Mouse (Mus musculus) forebrain, embryonic 15.5 days (tissue): ENCODE data around the gene Scnn1g. TPM values are rescaled to one million over a fixed set of nuclear protein-coding genes. Genes with fewer than 3 reads are reported as not detected.

Source experiments
- ATAC-seq: fragments of 200-750 bp; cut with Nextera tagmentation; replicated peaks from 2 replicates; pipeline ENCODE4 v1.8.0; 2017; ENCODE audit warnings: mild to moderate bottlenecking, moderate TSS enrichment, moderate library complexity
- H3K27ac ChIP-seq: fragments of 300-500 bp; sonication (generic); replicated peaks from 2 replicates; pipeline ENCODE4 v1.5.1; 2015; ENCODE audit warnings: mild to moderate bottlenecking, inconsistent platforms
- H3K27me3 ChIP-seq: fragments of 300-500 bp; sonication (generic); 2 replicates; pipeline ENCODE4 v1.6.1; 2015; ENCODE audit warnings: inconsistent platforms
- H3K36me3 ChIP-seq: fragments of 300-500 bp; sonication (generic); 2 replicates; pipeline ENCODE4 v1.6.1; 2015; ENCODE audit warnings: mild to moderate bottlenecking, inconsistent platforms
- H3K4me1 ChIP-seq: fragments of 300-500 bp; sonication (generic); 2 replicates; pipeline ENCODE4 v1.6.1; 2015; ENCODE audit warnings: inconsistent platforms
- H3K4me2 ChIP-seq: fragments of 300-500 bp; sonication (generic); replicated peaks from 2 replicates; pipeline ENCODE4 v1.6.1; 2015; ENCODE audit warnings: mild to moderate bottlenecking, inconsistent platforms
- H3K4me3 ChIP-seq: fragments of 300-500 bp; sonication (generic); 2 replicates; pipeline ENCODE4 v1.5.1; 2015; ENCODE audit warnings: mild to moderate bottlenecking, inconsistent platforms
- H3K9ac ChIP-seq: fragments of 300-500 bp; sonication (generic); replicated peaks from 2 replicates; pipeline ENCODE4 v1.6.1; 2015; ENCODE audit warnings: mild to moderate bottlenecking, inconsistent platforms
- H3K9me3 ChIP-seq: fragments of 300-500 bp; sonication (generic); 2 replicates; pipeline ENCODE4 v1.6.1; 2016; ENCODE audit warnings: inconsistent platforms
- WGBS: fragments of 180-500 bp; shearing (Covaris S2); methylation state at CpG from one replicate; pipeline ENCODE4 v1.1.7; 2015; ENCODE audit warnings: mixed read lengths; 5-methylcytosine and 5-hydroxymethylcytosine counted together
- polyA plus RNA-seq: library from polyadenylated mRNA; unstranded; fragments of >200 nt; fragmentation: Nextera tagmentation; extraction: Ambion mirVana; gene quantifications from 2 replicates; pipeline ENCODE4 v1.2.1, GENCODE M21; 2015

Scnn1g gene
- not detected in 2 replicates for polyA plus RNA-seq

DNA sequence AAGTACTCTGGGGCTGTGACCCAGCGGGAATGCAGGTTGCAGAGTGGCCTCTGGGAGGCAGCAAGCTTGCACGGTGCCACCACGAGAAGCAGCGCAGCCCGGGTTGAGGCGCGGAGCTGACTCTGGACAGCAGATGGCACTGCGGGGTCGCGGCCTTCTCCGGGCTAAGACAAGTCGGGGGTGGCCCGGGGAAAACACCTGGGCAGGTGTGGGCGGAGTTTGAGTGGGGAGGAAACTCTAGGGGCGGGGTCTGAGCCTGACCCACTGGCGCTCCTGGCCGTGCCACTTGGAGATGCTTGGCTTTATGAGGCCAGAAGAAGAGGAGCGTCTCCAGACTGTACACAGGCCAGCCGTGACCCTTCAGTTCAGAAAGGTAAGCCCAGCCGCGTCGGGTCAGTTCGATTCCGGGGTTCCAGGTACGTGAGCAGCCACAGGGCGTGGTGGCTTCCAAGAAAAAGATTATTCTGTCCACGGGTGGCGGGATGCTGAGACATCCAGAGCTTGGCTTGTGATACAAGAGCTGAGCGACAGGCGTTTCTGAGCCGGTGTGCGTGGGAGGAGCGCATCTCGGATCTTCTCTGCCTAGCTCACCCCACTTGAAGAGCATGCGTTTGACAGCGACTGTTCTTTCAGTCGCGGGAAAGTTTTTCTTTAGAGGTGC is at the start of gene Scnn1g:
Gene Scnn1g, plus strand, starts transcription at position 309 of the 661 bp plus-strand sequence.
- H3K4me2 ChIP-seq, result peak within 1 kb of the TSS; percentile 88
- peak within 1 kb of the TSS; percentile 43 for H3K4me3 ChIP-seq
- H3K9ac ChIP-seq, result peak within 1 kb of the TSS; percentile 46
- H3K27me3 ChIP-seq, result peaks cover 23% of the 10 kb centered on the region
- H3K27ac ChIP-seq, result no peak within 1 kb of the TSS
- peak; percentile 93 for ATAC-seq
- peaks cover 10% of the 10 kb centered on the region for H3K4me1 ChIP-seq
- H3K36me3 ChIP-seq, result no peaks in the 10 kb centered on the region
- no peaks in the 10 kb centered on the region for H3K9me3 ChIP-seq
- under 1% methylated on average over 38 of the region's 38 CpGs for WGBS

DNA sequence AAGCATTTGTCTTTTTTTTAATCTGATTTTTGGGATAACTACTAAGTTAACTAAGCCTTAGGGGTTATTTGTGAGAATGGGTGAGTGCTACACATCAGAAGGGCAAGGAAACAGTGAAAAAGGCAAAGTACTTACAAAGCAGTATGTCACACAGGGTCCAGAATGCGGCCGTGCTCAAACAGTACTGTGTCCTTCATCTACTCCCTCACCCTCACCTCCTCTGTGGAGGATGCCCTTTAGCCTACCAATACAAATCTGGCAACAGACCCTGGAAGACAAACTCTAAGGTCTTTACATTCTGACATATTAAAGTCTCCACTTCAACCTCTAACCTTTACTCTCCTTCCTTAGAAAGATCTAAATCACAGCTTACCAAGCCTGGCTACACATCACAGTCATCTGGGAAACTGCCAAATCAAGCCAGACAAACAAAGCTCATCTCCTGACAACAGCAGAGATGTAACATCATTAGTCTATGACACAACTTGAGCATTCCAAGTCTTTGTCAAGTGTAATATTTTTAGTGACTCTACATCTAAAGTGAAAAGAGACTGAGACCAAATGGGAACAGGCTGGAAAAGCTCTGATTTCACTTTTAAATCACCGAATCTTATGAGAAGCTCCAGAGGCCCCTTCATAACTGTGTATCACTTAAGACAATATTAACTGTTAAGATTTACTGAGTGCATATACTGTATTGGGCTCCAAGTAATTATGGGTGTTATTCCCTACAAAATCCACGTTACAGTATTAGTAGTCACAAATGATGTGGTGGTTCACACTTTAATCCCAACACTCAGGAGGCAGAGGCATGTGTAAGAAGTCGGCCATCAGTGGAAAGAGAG is 48.9 kb upstream of the Scnn1g start:
- no peak for ATAC-seq
- no peaks in the 10 kb centered on the region for H3K27me3 ChIP-seq
- 94% methylated on average over 5 of the region's 5 CpGs for WGBS

DNA sequence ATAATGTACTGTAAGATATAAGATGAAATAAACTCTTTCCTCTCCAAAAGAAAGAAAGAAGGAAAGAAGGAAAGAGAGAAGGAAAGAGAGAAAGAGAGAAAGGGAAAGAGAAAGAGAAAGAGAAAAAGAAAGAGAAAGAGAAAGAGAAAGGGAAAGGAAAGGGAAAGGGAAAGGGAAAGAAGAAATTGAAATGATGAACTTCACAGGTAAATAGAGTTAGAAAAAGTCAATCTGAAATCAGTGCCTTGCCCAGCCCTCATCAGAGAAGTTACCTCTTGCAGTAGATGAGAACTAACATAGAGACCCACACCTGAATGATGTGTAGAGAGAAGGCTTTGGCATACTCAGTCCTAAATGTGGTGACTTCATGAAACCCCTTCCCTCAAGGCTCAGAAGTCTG is 44.9 kb upstream of the Scnn1g start:
- no peaks in the 10 kb centered on the region for H3K27me3 ChIP-seq
- H3K4me2 ChIP-seq, result no peak overlapping the region
- no peak overlapping the region for H3K27ac ChIP-seq
- no peak overlapping the region for H3K4me3 ChIP-seq
- H3K36me3 ChIP-seq, result no peaks in the 10 kb centered on the region
- no peak for ATAC-seq
- no peak overlapping the region for H3K9ac ChIP-seq
- no peaks in the 10 kb centered on the region for H3K4me1 ChIP-seq
- H3K9me3 ChIP-seq, result no peaks in the 10 kb centered on the region

More for the DNA sequence above, 48.9 kb upstream of the Scnn1g start:
- Histone ChIP-seq H3K4me1 (no peaks in the 10 kb centered on the region), H3K9ac (no peak overlapping the region), H3K36me3 (no peaks in the 10 kb centered on the region), H3K27ac (no peak overlapping the region), H3K9me3 (no peaks in the 10 kb centered on the region), H3K4me2 (no peak overlapping the region), H3K4me3 (no peak overlapping the region)

DNA sequence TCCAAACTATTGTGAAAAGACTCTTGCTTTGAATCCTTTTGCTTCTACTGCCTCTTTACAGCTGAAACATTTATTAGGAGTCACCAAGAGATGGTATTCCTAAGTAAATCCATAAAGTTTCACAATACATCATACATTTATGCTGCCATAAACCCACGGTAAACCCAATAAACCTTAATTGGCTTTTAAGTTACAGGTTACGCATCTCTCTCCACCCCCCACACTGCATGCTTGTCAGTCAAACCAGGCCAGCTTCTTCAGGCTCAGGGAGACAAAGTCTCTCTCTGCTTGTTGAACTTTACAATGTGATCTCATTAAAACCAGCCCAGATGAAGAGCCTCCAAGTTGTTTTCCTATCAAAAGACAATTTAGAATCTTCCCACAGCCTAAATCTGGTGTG is 42.5 kb upstream of the Scnn1g start:
- Histone ChIP-seq H3K9me3 (no peaks in the 10 kb centered on the region), H3K4me2 (no peak overlapping the region), H3K36me3 (no peaks in the 10 kb centered on the region), H3K9ac (no peak overlapping the region), H3K4me3 (no peak overlapping the region), H3K27ac (no peak overlapping the region), H3K27me3 (no peaks in the 10 kb centered on the region), H3K4me1 (no peaks in the 10 kb centered on the region)
- ATAC-seq, result no peak
- WGBS, result 79% methylated on average over 2 of the region's 2 CpGs

DNA sequence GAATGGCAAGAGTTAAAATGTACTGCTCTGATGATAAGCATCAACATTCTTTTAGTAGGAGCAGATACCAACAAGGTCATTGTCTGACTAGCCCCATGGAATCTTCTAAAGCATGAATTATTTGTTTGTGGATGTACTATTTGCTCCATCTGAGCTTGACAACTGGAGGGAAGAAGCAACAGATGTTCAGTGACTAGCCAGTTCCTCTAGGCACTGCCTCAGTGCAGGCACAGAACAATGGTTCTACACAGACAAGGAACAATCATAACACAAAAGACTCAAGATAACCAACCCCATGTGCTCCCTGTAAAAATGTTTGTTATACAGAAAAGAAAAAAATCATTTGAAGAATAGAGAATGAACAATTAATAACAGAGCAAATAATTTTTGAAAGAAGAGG is 37.1 kb upstream of the Scnn1g start:
- Histone ChIP-seq H3K9me3 (no peaks in the 10 kb centered on the region), H3K27me3 (no peaks in the 10 kb centered on the region), H3K9ac (no peak overlapping the region), H3K4me1 (peaks cover 11% of the 10 kb centered on the region; the same call in 1 of the 2 replicates), H3K36me3 (no peaks in the 10 kb centered on the region), H3K4me2 (no peak overlapping the region), H3K4me3 (no peak overlapping the region), H3K27ac (no peak overlapping the region)
- no peak for ATAC-seq

DNA sequence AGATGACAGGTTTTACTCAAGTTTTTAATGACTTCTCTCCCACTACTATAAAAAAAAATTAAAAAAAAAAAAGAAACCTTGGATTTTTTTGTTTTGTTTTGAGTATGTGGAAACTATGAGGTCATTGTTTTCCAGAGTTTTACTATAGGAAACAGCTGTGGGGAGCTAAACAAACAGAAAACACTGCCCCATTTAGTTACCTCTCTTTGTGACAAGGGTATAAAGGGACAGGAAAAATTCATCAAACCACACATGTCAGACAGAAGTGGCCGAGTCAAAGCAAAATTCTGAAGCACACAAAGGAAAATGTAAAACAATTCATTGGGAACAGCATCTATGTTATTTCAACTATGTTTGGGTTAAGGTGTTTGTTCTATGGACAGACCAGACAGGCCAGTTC is 36.7 kb upstream of the Scnn1g start:
- peaks cover 11% of the 10 kb centered on the region; the same call in 1 of the 2 replicates for H3K4me1 ChIP-seq
- ATAC-seq, result no peak
- no peak overlapping the region for H3K4me3 ChIP-seq
- 54% methylated on average over 1 of the region's 1 CpGs for WGBS
- no peak overlapping the region for H3K9ac ChIP-seq
- no peaks in the 10 kb centered on the region for H3K36me3 ChIP-seq
- no peaks in the 10 kb centered on the region for H3K9me3 ChIP-seq
- no peak overlapping the region for H3K4me2 ChIP-seq
- H3K27me3 ChIP-seq, result no peaks in the 10 kb centered on the region
- H3K27ac ChIP-seq, result no peak overlapping the region

DNA sequence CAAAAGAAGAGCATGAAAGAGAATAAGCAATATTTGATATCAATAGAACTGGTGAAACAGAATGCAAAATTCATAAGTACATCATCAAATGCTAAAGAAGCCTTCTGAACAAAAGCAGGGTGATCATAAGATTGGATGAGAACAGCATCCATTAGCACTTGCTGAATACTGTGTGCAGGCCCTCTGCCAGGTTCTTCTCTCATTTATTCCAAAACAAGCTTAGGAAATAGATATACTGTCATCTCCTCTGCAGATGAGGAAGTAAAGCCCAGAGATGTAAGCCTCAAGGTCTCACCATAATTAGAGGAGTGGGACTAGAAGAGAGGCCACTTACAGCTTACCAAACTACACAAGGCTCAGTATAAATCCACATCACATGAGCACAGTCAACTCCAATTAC is 35.1 kb upstream of the Scnn1g start:
- ATAC-seq, result no peak
- H3K9ac ChIP-seq, result no peak overlapping the region
- peaks cover 22% of the 10 kb centered on the region for H3K4me1 ChIP-seq
- H3K9me3 ChIP-seq, result no peaks in the 10 kb centered on the region
- no peak overlapping the region for H3K27ac ChIP-seq
- H3K27me3 ChIP-seq, result no peaks in the 10 kb centered on the region
- H3K4me3 ChIP-seq, result no peak overlapping the region
- no peak overlapping the region for H3K4me2 ChIP-seq
- no peaks in the 10 kb centered on the region for H3K36me3 ChIP-seq

DNA sequence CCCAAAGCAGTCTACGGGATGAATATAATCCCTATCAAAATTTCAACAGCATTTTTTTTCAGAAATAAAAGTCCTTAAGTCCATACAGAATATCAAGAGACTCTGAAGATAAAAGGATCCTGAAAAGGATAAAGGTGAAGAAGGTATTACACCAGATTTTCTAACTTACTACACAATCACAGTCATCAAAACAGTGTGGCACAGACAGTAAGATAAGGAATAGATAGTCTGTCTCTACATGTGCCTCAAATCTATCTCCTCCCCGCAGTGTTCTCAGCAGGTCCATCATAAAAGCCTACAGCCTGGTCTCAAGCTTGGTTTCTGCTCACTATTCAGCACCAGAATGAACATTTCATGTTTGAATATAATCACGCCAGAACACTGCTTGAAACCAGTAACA is 33.8 kb upstream of the Scnn1g start:
- no peak overlapping the region for H3K9ac ChIP-seq
- no peak overlapping the region for H3K27ac ChIP-seq
- no peak overlapping the region for H3K4me3 ChIP-seq
- no peaks in the 10 kb centered on the region for H3K9me3 ChIP-seq
- no peak for ATAC-seq
- peaks cover 34% of the 10 kb centered on the region for H3K4me1 ChIP-seq
- no peak overlapping the region for H3K4me2 ChIP-seq
- H3K27me3 ChIP-seq, result no peaks in the 10 kb centered on the region
- WGBS, result 91% methylated on average over 3 of the region's 3 CpGs
- no peaks in the 10 kb centered on the region for H3K36me3 ChIP-seq

DNA sequence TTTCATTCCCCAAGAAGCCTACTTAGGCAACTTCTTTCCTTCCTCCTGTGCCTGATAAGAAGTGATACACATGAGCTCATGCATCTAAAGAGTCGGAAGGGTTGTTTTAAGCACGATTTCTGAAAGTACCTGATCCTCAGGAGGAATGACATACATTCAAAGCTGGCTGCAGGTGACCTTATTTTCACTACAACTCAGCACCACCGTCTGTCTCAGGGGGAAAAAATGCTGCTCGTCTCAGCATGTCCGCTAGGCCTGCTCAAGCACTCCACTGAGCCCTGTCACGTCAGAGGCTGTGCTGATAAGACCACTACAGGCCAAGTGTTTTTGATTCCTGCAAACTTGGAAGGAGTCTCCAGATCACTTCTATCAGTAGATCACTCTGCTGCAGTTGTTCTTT is 32.3 kb upstream of the Scnn1g start:
- Histone ChIP-seq H3K9me3 (no peaks in the 10 kb centered on the region), H3K4me1 (peaks cover 45% of the 10 kb centered on the region), H3K36me3 (no peaks in the 10 kb centered on the region), H3K4me3 (no peak overlapping the region), H3K4me2 (no peak overlapping the region), H3K9ac (no peak overlapping the region), H3K27ac (no peak overlapping the region), H3K27me3 (no peaks in the 10 kb centered on the region)
- WGBS, result 76% methylated on average over 6 of the region's 6 CpGs
- no peak for ATAC-seq

DNA sequence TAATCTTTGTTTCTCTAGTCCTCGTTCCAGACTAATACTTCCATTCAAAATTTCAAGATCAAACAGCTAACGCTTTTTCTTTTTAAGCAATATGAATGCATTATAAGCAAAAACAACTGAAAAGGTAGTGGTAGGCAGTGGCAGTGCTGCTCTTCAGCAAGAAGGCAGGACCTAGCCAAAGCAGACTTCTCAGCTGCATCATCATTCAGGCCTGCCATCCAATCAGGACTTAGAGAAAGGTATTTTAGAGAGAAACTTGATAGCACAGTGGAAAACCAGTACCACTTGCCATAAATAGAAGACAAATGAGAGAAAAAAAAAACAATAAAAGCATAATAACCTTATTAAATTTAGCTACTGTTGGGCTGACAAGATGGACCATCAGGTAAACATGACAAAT is 29.2 kb upstream of the Scnn1g start:
- no peak overlapping the region for H3K9ac ChIP-seq
- peak overlapping the region; percentile 24 for H3K4me2 ChIP-seq
- peak overlapping the region; percentile 96; the same call in 1 of the 2 replicates for H3K4me3 ChIP-seq
- peaks cover 38% of the 10 kb centered on the region for H3K4me1 ChIP-seq
- H3K27ac ChIP-seq, result no peak overlapping the region
- ATAC-seq, result no peak
- 73% methylated on average over 2 of the region's 2 CpGs for WGBS
- no peaks in the 10 kb centered on the region for H3K9me3 ChIP-seq
- no peaks in the 10 kb centered on the region for H3K36me3 ChIP-seq
- H3K27me3 ChIP-seq, result no peaks in the 10 kb centered on the region

DNA sequence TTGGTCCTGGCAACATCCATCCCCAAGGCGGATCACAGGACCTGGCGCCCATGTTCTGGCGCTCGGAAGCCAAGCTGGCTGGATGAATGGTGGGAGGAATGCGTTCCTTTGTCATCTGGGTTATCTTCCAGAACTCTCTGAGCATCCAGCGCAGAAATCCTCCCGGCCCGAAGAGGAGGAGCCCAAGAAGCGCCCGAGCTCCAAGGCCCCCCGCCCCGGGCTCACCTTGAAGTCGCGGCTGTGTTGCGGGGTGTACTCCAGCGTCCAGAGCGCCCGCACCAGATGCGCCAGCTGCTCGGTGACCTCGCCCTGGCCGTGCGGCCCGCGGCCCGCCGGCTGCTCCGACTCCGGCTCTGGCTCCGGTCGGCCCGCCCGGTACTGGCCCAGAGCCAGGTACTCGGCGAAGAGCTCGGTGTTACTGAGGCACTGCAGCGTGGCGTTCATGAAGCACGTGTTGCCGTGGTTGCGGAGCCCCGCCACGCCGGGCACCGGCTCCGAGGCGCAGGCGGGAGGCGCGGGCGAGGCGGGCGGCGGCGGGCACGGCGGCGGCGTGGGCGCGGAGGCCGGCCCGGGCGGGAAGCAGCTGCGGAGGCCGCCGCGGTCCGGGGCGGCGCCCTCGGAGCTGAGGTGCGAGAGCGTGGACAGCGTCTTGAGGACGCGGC is 27.7 kb upstream of the Scnn1g start:
- peak overlapping the region; percentile 93 for H3K4me2 ChIP-seq
- H3K36me3 ChIP-seq, result no peaks in the 10 kb centered on the region
- under 1% methylated on average over 75 of the region's 77 CpGs for WGBS
- peak overlapping the region; percentile 89 for H3K27ac ChIP-seq
- peak overlapping the region; percentile 75 for H3K9ac ChIP-seq
- H3K4me1 ChIP-seq, result peaks cover 38% of the 10 kb centered on the region
- ATAC-seq, result peak; percentile 35
- no peaks in the 10 kb centered on the region for H3K27me3 ChIP-seq
- H3K9me3 ChIP-seq, result no peaks in the 10 kb centered on the region
- H3K4me3 ChIP-seq, result peak overlapping the region; percentile 96

DNA sequence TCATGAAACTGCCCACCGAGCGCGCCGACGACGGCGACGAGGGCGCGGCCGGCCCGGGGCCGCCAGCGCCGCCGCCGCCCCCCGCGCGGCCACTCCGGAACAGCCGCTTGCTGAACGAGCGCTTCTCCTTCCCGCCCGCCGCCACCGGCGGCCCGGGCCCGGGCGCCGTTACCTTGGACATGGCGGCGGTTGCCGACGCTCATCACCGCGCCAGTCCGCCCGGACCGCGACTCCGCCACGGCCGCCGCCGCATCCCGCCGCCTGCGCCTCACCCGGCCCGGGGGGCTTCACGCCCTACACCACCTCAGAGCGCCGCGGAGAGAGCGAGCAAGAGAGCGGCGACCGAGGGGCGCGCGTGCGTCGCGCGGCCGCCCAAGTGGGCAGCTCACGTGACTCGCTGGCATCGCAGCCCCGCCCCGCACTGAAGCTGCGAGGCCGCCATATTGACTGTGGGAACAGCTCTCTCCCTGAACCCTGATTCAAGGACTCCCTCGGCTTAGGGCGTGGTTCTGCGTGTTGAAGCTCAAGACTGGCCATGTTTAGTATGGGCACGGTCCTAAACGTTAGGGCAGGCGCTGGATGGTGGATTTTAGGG is 27.1 kb upstream of the Scnn1g start, which contains the start of gene Usp31:
Gene Usp31, minus strand, starts transcription at position 181 of the 595 bp plus-strand sequence.
- Histone ChIP-seq H3K4me3 (peak within 1 kb of the TSS; percentile 96), H3K9me3 (no peaks in the 10 kb centered on the region), H3K27me3 (no peaks in the 10 kb centered on the region), H3K9ac (peak within 1 kb of the TSS; percentile 75), H3K4me2 (peak within 1 kb of the TSS; percentile 93), H3K36me3 (no peaks in the 10 kb centered on the region), H3K4me1 (peaks cover 38% of the 10 kb centered on the region), H3K27ac (peak within 1 kb of the TSS; percentile 89)
- peak; percentile 100 for ATAC-seq
- under 1% methylated on average over 64 of the region's 82 CpGs for WGBS
